ENCODE assay signal across 8 mouse cellular contexts in the genomic region with DNA sequence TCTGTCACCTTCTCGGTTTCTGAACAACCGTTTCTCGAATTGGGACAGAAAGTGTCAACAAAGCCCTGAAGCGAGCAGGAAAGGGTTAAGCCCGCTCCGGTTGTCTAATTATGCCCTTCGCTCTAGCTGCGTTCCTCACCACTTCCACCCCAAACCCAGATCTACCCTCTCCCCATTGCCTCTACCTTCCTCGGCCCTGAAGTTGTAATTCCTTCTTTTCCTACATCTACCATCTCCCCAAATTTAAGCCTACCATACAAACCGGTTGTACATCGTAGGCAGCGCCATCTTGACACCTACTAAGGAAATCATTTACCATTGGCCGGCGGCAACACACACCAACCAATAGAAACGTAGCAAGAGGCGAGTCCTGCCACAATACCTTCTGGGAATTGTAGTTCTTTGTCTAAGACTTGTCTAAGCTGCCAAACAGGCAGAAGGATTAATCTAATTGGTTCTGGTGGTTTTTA. TPM values are rescaled to one million over a fixed set of nuclear protein-coding genes. Genes with fewer than 3 reads are reported as not detected.
A peak's percentile ranks its signal among the peaks of the same experiment; 100 is the strongest.
DNase-seq lines count a peak whose midpoint lies in the region; ATAC-seq and TF ChIP-seq lines count a peak whose summit lies in the region.

A gene (minus strand): TSS at position 317 of the 470 bp plus-strand sequence.

- H3K4me1 ChIP-seq in forebrain, postnatal 0 days (ENCODE audit: insufficient read depth) = peaks cover 10% of the 10 kb centered on the region
- H3K4me1 ChIP-seq in lung, embryonic 15.5 days = peaks cover 15% of the 10 kb centered on the region

- peak within 1 kb of the TSS; percentile 73 for H3K4me2 ChIP-seq in forebrain, postnatal 0 days (ENCODE audit: low read depth)
- H3K4me2 ChIP-seq in lung, embryonic 15.5 days = peak within 1 kb of the TSS; percentile 71

- 0% methylated on average over 16 of the region's 16 CpGs for WGBS in forebrain, postnatal 0 days
- under 1% methylated on average over 16 of the region's 16 CpGs for WGBS in lung, embryonic 15.5 days

- no peaks in the 10 kb centered on the region for H3K27me3 ChIP-seq in forebrain, postnatal 0 days (ENCODE audit: insufficient read depth, low read length)
- no peaks in the 10 kb centered on the region for H3K27me3 ChIP-seq in lung, embryonic 15.5 days

- H3K9ac ChIP-seq in forebrain, postnatal 0 days = peak within 1 kb of the TSS; percentile 66
- H3K9ac ChIP-seq in lung, embryonic 15.5 days = peak within 1 kb of the TSS; percentile 59

- 0 out of 2 replicates have a peak, but pooled peaks cover 9% of the 10 kb centered on the region for H3K36me3 ChIP-seq in forebrain, postnatal 0 days (ENCODE audit: insufficient read depth)
- peaks cover 24% of the 10 kb centered on the region for H3K36me3 ChIP-seq in lung, embryonic 15.5 days

- H3K4me3 ChIP-seq in forebrain, postnatal 0 days (ENCODE audit: low read depth, low read length) = peak within 1 kb of the TSS; percentile 71
- H3K4me3 ChIP-seq in lung, embryonic 15.5 days = peak within 1 kb of the TSS; percentile 54

- ATAC-seq in forebrain, postnatal 0 days = peak; percentile 99
- peak; percentile 83; the same call in 1 of the 2 replicates for ATAC-seq in lung, embryonic 15.5 days (ENCODE audit: borderline replicate concordance, extremely low read depth, low FRiP score, low TSS enrichment)

- TF ChIP-seq CTCF in forebrain, postnatal 0 days (IDR thresholded peaks at IDR 0.05; ENCODE audit: low read depth) = no peak

- peak; percentile 94 for DNase-seq in MN1 (ENCODE audit: low spot score)
- DNase-seq in cerebellum, adult 18-20 months = peak; percentile 85 to 90
- peak; percentile 95 for DNase-seq in forebrain, postnatal 0 days
- DNase-seq in heart, postnatal 4 days = peak; percentile 87
- DNase-seq in layer of hippocampus, adult 8-10 months (ENCODE audit: low spot score in 2 of 2) = peak; percentile 90 to 93
- peak; percentile 92 for DNase-seq in retina, adult 2 months (ENCODE audit: low read depth, low spot score)
- peak; percentile 75 to 84 for DNase-seq in thymus, postnatal 36 days

- peak within 1 kb of the TSS; percentile 90 for H3K27ac ChIP-seq in forebrain, postnatal 0 days (ENCODE audit: low read depth, low read length)
- H3K27ac ChIP-seq in lung, embryonic 15.5 days = peak within 1 kb of the TSS; percentile 30

- H3K9me3 ChIP-seq in forebrain, postnatal 0 days (ENCODE audit: low read length) = no peaks in the 10 kb centered on the region
- 0 out of 2 replicates have a peak, but pooled peaks cover 2% of the 10 kb centered on the region for H3K9me3 ChIP-seq in lung, embryonic 15.5 days

RNA-seq across cellular contexts. Expression of the gene that starts here (rescaled TPM):
- 54.0 and 66.5 TPM in 2 replicates for total RNA-seq in forebrain, postnatal 0 days (2014; rRNA removed)
- polyA plus RNA-seq in forebrain, postnatal 0 days (2015; fragmentation: Nextera tagmentation; extraction: Ambion mirVana) = 46.4 and 49.3 TPM in 2 replicates
- 10 to 100 TPM; 51.7 to 52.3 TPM for total RNA-seq in heart, postnatal 4 days (2021)
- total RNA-seq in layer of hippocampus, adult 8-10 months (2022) = 100 to 1,000 TPM; 118 to 162 (median 138) TPM
- polyA plus RNA-seq in lung, embryonic 15.5 days (2015; fragmentation: Nextera tagmentation; extraction: Ambion mirVana) = 51.9 and 53.0 TPM in 2 replicates

Comparison
In these comparisons a context has a peak if more than half of its experiments do, and no peak if none do; other contexts are left out.
1. Peak in every context shown above with its lines: DNase-seq, ATAC-seq, H3K4me3 ChIP-seq and H3K27ac ChIP-seq.